Comparison of ENCODE assay signal across 30 mouse cellular contexts in genomic region chr5:108360211-108360610, GRCm38 (mm10). TPM values are rescaled to one million over a fixed set of nuclear protein-coding genes. Genes with fewer than 3 reads are reported as not detected.
"Had no signal": no experiment of that assay in that cellular context is flagged by ENCODE, and none has a peak within 500 bp of the region (broad histone marks: within the 10 kb centered on the region; RNA-seq: fewer than 3 reads in every experiment).

No protein-coding gene starts in this region.

- H3K4me3 ChIP-seq: gastrocnemius, adult 2 months; heart, embryonic 10.5 days; heart, embryonic 12.5 days; hindbrain, embryonic 10.5 days; hindbrain, embryonic 12.5 days; intestine, embryonic 15.5 days; kidney, embryonic 15.5 days; limb, embryonic 13.5 days; limb, embryonic 15.5 days; liver, embryonic 12.5 days had no signal

- DNase-seq: gastrocnemius, adult 2 months; gastrocnemius, postnatal 10 days; gastrocnemius, postnatal 25 days; heart, adult 18-20 months; heart, postnatal 10 days; heart, postnatal 36 days; kidney, adult 11 months; kidney, adult 2 months; kidney, adult 9 months; kidney, postnatal 36 days; layer of hippocampus, adult 9-11 months; layer of hippocampus, postnatal 36 days; left cerebral cortex, postnatal 4 days had no signal

- ATAC-seq: hindbrain, embryonic 16.5 days; inflammation-experienced regulatory T-cells, adult 6 months; intestine, embryonic 15.5 days; liver, embryonic 12.5 days had no signal

- H3K27ac ChIP-seq: gastrocnemius, adult 2 months; heart, embryonic 10.5 days; hindbrain, embryonic 10.5 days; hindbrain, embryonic 12.5 days; hindbrain, embryonic 14.5 days; intestine, embryonic 15.5 days; kidney, embryonic 15.5 days; kidney, postnatal 0 days; limb, embryonic 13.5 days; limb, embryonic 15.5 days; liver, embryonic 12.5 days; liver, embryonic 14.5 days had no signal

RNA-seq across cellular contexts. Expression of gene Gm42517, which starts 7.5 kb away (rescaled TPM):
- total RNA-seq: liver, adult 2 months had no signal

RNA-seq across cellular contexts. Expression of gene Pde6b, which starts 28.0 kb away (rescaled TPM):
- total RNA-seq: gastrocnemius, adult 2 months; gastrocnemius, postnatal 10 days; gastrocnemius, postnatal 25 days; gastrocnemius, postnatal 4 days; heart, adult 18-20 months; heart, adult 8-10 months; heart, postnatal 10 days; heart, postnatal 36 days; left cerebral cortex, postnatal 4 days; liver, adult 2 months had no signal
